Comparison of ENCODE assay signal across 8 mouse cellular contexts in the genomic region with DNA sequence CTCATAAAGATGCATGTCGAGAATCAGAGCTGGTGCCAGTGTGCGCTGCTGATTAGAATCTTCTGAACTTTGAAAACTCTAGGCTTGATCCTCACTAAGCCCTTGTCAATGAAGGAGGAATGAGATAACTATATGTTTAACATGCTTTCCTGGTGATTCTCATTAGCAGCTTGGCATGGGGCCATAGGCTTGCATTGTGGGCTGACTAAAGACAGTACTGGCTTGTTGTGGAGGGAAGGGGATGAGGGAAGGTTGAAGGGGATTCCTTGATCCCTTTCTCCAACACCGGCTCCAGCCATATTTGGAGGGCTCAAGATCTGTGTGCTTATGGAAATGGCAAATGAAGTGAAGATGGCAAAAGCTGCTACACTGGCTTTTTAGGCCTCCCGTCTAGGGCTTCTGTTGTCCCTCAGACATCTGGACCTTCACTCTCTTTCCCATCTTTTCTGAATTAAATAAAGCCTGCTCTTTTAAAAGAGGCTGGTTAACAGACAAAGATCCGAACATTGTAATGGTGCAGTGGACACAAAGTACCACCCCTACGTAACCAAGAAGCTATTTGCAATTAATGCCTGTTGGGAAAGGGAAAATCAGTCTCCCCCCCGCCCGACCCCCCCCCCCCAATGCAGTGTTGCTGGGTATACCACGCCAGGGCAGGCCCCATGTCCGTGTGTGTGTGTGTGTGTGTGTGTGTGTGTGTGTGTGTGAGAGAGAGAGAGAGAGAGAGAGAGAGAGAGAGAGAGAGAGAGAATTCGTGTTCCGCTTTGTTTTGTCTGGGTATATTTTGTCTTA.
DNase-seq lines count a peak whose midpoint lies in the region; ATAC-seq and TF ChIP-seq lines count a peak whose summit lies in the region.

No protein-coding gene starts in this region.

- no peak overlapping the region for H3K4me3 ChIP-seq in thymus, adult 2 months (ENCODE audit: control insufficient read depth, insufficient read depth, low read length)
- 0 out of 2 replicates have a peak overlapping the region, but pooled peaks have one; percentile 32 for H3K4me3 ChIP-seq in liver, postnatal 0 days (ENCODE audit: low read depth, low read length)

- peak overlapping the region; percentile 51 for H3K4me2 ChIP-seq in liver, postnatal 0 days (ENCODE audit: low read depth, low read length)

- no peak overlapping the region for H3K9ac ChIP-seq in liver, postnatal 0 days (replicated peaks)

- no peak for TF ChIP-seq EP300 in liver, postnatal 0 days (IDR thresholded peaks at IDR 0.05; ENCODE audit: low read depth)

- no peaks in the 10 kb centered on the region for H3K36me3 ChIP-seq in thymus, adult 2 months (ENCODE audit: control insufficient read depth, insufficient read depth, low read length)
- no peaks in the 10 kb centered on the region for H3K36me3 ChIP-seq in liver, postnatal 0 days (replicated peaks; ENCODE audit: insufficient read depth, low read length)

- H3K27ac ChIP-seq in thymus, adult 2 months (ENCODE audit: control insufficient read depth, insufficient read depth, low read length): no peak overlapping the region
- no peak overlapping the region for H3K27ac ChIP-seq in liver, postnatal 0 days (ENCODE audit: low read depth)

- no peak for TF ChIP-seq CTCF in thymus, adult 2 months (IDR thresholded peaks at IDR 0.05; ENCODE audit: borderline replicate concordance, control insufficient read depth, extremely low read depth, insufficient read depth, low read length, poor library complexity)
- TF ChIP-seq CTCF in liver, postnatal 0 days (IDR thresholded peaks at IDR 0.05; ENCODE audit: low read depth): no peak

- WGBS in thymus, adult 2 months: 62% methylated on average over 11 of the region's 12 CpGs
- WGBS in liver, postnatal 0 days (ENCODE audit: insufficient replicate concordance): 57% methylated on average over 8 of the region's 12 CpGs

- no peaks in the 10 kb centered on the region for H3K27me3 ChIP-seq in thymus, adult 2 months (ENCODE audit: control insufficient read depth, insufficient read depth, low read length)
- no peaks in the 10 kb centered on the region for H3K27me3 ChIP-seq in liver, postnatal 0 days (ENCODE audit: insufficient read depth, low read length)

- TF ChIP-seq POLR2A in thymus, adult 2 months (IDR thresholded peaks at IDR 0.05; ENCODE audit: control insufficient read depth, extremely low read depth, insufficient read depth, low read length, poor library complexity): no peak

- ATAC-seq in liver, postnatal 0 days: no peak

- DNase-seq in embryo, embryonic 9.5 days (ENCODE audit: extremely low spot score): peak; percentile 5
- no peak for DNase-seq in embryo, embryonic 10 days (ENCODE audit: low spot score)
- DNase-seq in thymus, postnatal 4 days: peak; percentile 20
- DNase-seq in thymus, adult 2 months: no peak
- DNase-seq in liver, postnatal 0 days: no peak
- DNase-seq in layer of hippocampus, adult 9-10 months (ENCODE audit: low spot score): no peak
- no peak for DNase-seq in layer of hippocampus, adult 9-11 months
- no peak for DNase-seq in urinary bladder, postnatal 4 days (ENCODE audit: low spot score in 2 of 2)

- H3K4me1 ChIP-seq in thymus, adult 2 months (replicated peaks; ENCODE audit: control insufficient read depth, insufficient read depth, low read length): peaks cover 7% of the 10 kb centered on the region
- H3K4me1 ChIP-seq in liver, postnatal 0 days (ENCODE audit: insufficient read depth): no peaks in the 10 kb centered on the region

- no peaks in the 10 kb centered on the region for H3K9me3 ChIP-seq in liver, postnatal 0 days (ENCODE audit: low read length)

Comparison
In these comparisons a context has a peak if more than half of its experiments do, and no peak if none do; other contexts are left out.
1. DNase-seq: peak in embryo, embryonic 9.5 days (single experiment) and thymus, postnatal 4 days (single experiment); none in embryo, embryonic 10 days (single experiment), thymus, adult 2 months (single experiment), liver, postnatal 0 days (single experiment), layer of hippocampus, adult 9-10 months (single experiment), layer of hippocampus, adult 9-11 months (single experiment) and urinary bladder, postnatal 4 days (0 of 2).